Mouse (Mus musculus): ENCODE measurements at regions not wholly inside any gene's neighbourhood (a gene's known extent, or its start where the extent isn't known, plus 50 kb on each side); places are given as distances from the start of the nearest gene placed in this dataset.

DNA sequence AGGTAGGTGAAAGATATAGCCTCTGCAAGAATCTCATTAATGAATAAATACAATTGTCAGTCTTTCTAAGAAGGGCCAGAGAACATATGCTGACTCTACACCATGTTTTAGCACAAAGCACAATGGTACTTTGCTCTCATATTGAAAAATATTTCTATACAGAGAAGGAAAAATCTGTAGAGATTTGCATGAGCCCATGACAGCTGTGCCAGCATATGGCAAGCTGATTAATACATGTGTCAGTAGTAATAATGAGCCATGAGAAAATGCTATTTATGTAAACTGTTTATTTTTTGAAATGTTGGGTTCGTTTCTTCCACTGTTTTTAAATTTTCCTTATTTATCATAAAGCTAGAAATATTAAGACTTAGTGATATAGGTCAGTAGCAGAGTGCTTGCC is 604.5 kb upstream of the Rgs18 start:
- no peak for ATAC-seq (replicated peaks; ENCODE audit: low FRiP score, low TSS enrichment, poor library complexity, severe bottlenecking)

DNA sequence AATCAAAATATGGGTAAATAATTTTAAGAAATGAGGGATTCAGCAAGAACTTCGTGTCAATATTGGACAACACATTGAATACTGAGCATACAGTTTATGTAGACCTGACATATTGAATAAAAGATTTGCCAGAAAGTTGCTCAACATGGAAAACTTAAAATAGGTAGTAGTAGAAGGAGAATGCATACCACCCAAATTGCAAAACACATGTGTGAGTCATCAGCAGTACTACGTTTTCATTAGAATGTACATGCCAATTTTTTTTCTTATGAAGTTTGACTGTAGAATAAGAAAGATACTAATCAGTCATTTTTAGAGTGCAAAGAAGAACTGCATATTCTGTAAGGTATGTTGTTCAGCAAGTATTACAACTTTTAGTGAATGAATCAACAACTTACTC is 601.8 kb upstream of the Rgs18 start:
- no peak for ATAC-seq (replicated peaks; ENCODE audit: low FRiP score, low TSS enrichment, poor library complexity, severe bottlenecking)

DNA sequence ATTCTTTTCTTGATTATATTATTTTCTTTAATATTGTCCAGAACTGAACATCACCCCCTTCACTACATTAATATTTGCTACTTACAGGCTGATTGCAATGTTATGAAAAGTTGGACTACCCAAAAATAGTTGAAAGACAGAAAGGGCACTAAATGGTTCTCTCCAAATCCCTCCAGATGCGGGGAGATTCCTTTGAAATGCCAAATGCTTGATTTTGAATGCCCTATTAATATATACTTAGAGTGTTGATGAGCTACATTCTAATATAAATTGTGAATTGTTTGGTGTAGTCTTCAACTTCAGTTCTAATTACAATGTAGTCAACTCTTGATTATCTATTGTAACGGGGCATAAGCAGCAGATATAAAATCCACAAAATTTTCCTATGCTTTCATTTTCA is 600.8 kb upstream of the Rgs18 start:
- ATAC-seq (replicated peaks; ENCODE audit: low FRiP score, low TSS enrichment, poor library complexity, severe bottlenecking): no peak

DNA sequence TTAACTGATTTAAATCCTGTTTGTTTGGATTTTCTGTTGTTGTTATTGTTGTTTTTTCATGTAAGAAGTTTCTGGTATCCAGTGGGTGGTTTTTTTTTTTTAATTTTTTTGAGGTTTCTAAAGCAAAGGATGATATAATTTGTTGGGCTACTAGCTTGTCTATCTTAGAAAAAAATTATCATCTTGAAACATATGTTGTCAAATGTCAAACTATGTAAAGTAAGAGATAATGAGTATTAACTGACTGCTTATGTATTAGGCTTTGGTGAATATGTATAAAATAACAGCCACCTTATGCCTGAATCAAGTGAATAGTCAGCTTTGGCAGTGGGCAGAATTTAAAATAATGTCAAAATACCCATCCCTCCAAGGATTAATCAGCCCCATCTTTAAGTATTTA is 588.6 kb upstream of the Rgs18 start:
- ATAC-seq (replicated peaks; ENCODE audit: low FRiP score, low TSS enrichment, poor library complexity, severe bottlenecking): peak; percentile 37; the same call in 1 of the 2 replicates

DNA sequence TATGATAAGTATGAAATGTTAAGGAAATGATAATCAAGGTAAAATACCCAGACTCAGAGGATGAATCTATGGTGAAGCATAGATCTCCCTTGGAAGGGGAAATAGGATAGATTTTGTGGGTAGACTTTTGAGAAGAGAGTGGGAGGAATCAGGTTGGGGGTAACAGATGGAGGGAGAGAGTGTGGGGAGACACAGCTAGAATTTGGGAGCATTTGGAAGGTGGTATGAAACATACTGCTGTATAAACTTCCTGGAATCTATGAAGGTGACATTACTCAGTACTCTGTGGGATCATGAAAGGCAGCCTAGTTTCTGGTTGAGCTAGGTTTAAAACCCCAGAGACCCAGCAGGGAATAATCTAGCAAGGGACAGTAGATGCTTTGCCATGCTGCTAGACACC is 569.6 kb upstream of the Rgs18 start:
- ATAC-seq (replicated peaks; ENCODE audit: low FRiP score, low TSS enrichment, poor library complexity, severe bottlenecking): no peak

DNA sequence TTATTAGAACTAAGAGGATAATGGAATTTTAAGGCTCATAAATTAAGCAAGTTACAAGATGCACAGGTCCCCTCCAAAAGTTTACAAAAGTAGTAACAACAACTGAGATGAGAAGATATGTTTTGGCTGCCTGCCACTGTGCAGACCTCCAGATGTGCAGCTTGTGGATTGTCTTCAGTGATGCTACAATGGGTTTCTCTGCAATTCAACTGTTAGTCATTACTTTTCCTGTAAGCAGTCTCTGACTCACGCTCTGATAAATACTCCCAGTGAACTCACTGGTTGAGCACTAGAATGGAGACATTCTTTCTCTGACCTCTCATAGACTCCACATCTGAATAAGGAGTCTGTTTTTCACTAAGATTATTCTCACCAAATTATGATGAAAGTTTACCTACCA is 569.1 kb upstream of the Rgs18 start:
- peak; percentile 73 for ATAC-seq (replicated peaks; ENCODE audit: low FRiP score, low TSS enrichment, poor library complexity, severe bottlenecking)

DNA sequence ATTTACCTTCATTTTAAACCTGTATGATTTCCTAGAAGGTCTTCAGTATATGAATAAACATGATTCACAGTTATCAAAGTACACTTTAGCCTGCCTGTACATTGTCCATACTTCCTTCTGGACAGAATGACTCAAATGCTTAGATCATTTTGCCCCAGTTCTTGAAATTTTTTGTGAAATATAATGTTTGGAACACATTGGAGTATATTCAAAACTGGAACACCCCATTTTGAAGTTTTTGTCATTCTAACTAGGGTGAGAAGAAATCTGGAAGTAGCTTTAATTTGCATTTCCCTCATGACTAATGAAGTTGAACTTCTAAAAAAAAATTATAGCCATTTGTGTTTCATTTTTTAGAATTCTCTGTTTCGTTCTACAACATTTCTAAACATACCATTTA is 561.6 kb upstream of the Rgs18 start:
- no peak for ATAC-seq (replicated peaks; ENCODE audit: low FRiP score, low TSS enrichment, poor library complexity, severe bottlenecking)

DNA sequence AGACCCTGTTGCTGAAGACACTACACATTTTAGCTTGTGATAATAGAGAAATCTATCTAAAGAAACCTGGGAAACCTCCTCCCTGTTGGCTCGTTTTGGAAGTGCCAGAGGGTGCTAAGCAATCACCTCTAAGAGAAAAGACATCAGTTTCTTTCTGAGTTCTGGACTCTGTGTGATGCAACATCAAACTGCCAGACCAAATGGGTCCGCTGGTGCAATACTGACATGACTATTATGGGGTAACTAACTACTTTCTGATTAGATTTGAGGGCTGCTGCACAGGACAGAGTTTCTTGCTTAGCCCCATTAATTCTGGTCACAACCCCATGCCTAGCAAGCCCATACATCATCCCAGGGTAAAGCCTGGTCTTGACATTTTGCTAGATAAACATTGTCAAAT is 517.7 kb upstream of the Rgs18 start:
- ATAC-seq (replicated peaks; ENCODE audit: low FRiP score, low TSS enrichment, poor library complexity, severe bottlenecking): no peak

Measured in megakaryocyte-erythroid progenitor cell, adult 5-6 weeks (primary cell).